Mouse (Mus musculus): Measurements from ENCODE around the gene Pitpnm2.

Gene Pitpnm2

GRCm38 (mm10) chr5:124202071-124202470, 47.5 kb downstream of the Pitpnm2 start:
- no peak for DNase-seq (ENCODE audit: low read depth, low spot score)

GRCm38 (mm10) chr5:124201564-124201963, 48.0 kb downstream of the Pitpnm2 start:
- DNase-seq (ENCODE audit: low read depth, low spot score): no peak

GRCm38 (mm10) chr5:124200844-124201243, 48.7 kb downstream of the Pitpnm2 start:
- DNase-seq (ENCODE audit: low read depth, low spot score): no peak

- DNase-seq (ENCODE audit: low read depth, low spot score): no peak
These were observed 50.4 kb downstream of the Pitpnm2 start for GRCm38 (mm10) chr5:124199168-124199567.

- DNase-seq (ENCODE audit: low read depth, low spot score): no peak
These were observed 51.1 kb downstream of the Pitpnm2 start for GRCm38 (mm10) chr5:124198473-124198872.

GRCm38 (mm10) chr5:124196082-124196481, 53.5 kb downstream of the Pitpnm2 start:
- DNase-seq (ENCODE audit: low read depth, low spot score): no peak

GRCm38 (mm10) chr5:124194386-124195084, 55.0 kb downstream of the Pitpnm2 start:
- DNase-seq (ENCODE audit: low read depth, low spot score): peak; percentile 88

GRCm38 (mm10) chr5:124193286-124194112, 56.1 kb downstream of the Pitpnm2 start:
- no peak for DNase-seq (ENCODE audit: low read depth, low spot score)

GRCm38 (mm10) chr5:124192726-124193285, 56.8 kb downstream of the Pitpnm2 start:
- no peak for DNase-seq (ENCODE audit: low read depth, low spot score)

GRCm38 (mm10) chr5:124192251-124192710, 57.3 kb downstream of the Pitpnm2 start:
- DNase-seq (ENCODE audit: low read depth, low spot score): no peak

- no peak for DNase-seq (ENCODE audit: low read depth, low spot score)
These were observed 59.3 kb downstream of the Pitpnm2 start for GRCm38 (mm10) chr5:124190146-124190870.

GRCm38 (mm10) chr5:124189572-124189981, 60.0 kb downstream of the Pitpnm2 start:
- no peak for DNase-seq (ENCODE audit: low read depth, low spot score)

- no peak for DNase-seq (ENCODE audit: low read depth, low spot score)
These were observed 61.9 kb downstream of the Pitpnm2 start for GRCm38 (mm10) chr5:124187508-124188311.

GRCm38 (mm10) chr5:124186981-124187507, 62.5 kb downstream of the Pitpnm2 start:
- DNase-seq (ENCODE audit: low read depth, low spot score): no peak

GRCm38 (mm10) chr5:124186465-124186854, 63.1 kb downstream of the Pitpnm2 start:
- no peak for DNase-seq (ENCODE audit: low read depth, low spot score)

GRCm38 (mm10) chr5:124185706-124186464, 63.7 kb downstream of the Pitpnm2 start:
- DNase-seq (ENCODE audit: low read depth, low spot score): no peak

GRCm38 (mm10) chr5:124184898-124185701, 64.5 kb downstream of the Pitpnm2 start:
- no peak for DNase-seq (ENCODE audit: low read depth, low spot score)

GRCm38 (mm10) chr5:124184191-124184590, 65.4 kb downstream of the Pitpnm2 start:
- no peak for DNase-seq (ENCODE audit: low read depth, low spot score)

GRCm38 (mm10) chr5:124182642-124183041, 66.9 kb downstream of the Pitpnm2 start:
- no peak for DNase-seq (ENCODE audit: low read depth, low spot score)

Data from retina, postnatal 7 days (tissue).